In the genomic region with DNA sequence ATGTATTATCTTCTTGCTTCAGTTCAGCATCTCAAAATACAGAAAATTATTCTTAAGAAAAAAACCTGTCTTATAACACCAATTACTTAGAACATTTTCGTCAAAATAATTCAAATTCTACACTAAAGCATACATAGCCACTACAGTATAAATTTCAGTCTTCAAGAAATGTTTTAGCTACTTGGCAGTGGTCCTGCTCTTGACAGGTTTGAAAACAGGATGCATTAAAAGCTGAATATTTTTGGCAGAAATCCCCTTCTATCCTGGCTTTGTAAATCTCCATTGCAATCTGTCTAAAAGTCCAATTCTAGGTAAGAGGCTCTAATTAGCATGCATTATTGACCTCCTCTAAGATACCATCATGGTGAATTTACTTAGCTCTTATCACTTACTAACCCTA, we compare ENCODE assay signal across 17 mouse cellular contexts.
DNase-seq lines count a peak whose midpoint lies in the region; ATAC-seq and TF ChIP-seq lines count a peak whose summit lies in the region.
"Had no signal": no experiment of that assay in that cellular context is flagged by ENCODE, and none has a peak within 500 bp of the region (broad histone marks: within the 10 kb centered on the region; RNA-seq: fewer than 3 reads in every experiment).

No protein-coding gene starts in this region.

- no peak overlapping the region for H3K4me2 ChIP-seq in forebrain, embryonic 15.5 days (replicated peaks)
- H3K4me2 ChIP-seq in forebrain, embryonic 11.5 days (ENCODE audit: low read depth, low read length, severe bottlenecking), result no peak overlapping the region
- no peak overlapping the region for H3K4me2 ChIP-seq in midbrain, postnatal 0 days (ENCODE audit: low read depth, low read length, poor library complexity, severe bottlenecking)
- H3K4me2 ChIP-seq in midbrain, embryonic 11.5 days, result no peak overlapping the region
- H3K4me2 ChIP-seq: hindbrain, embryonic 12.5 days had no signal

- H3K4me3 ChIP-seq in forebrain, embryonic 15.5 days, result no peak overlapping the region
- H3K4me3 ChIP-seq in forebrain, embryonic 11.5 days (ENCODE audit: low read depth, low read length), result no peak overlapping the region
- H3K4me3 ChIP-seq in midbrain, postnatal 0 days (ENCODE audit: low read depth, low read length), result no peak overlapping the region
- no peak overlapping the region for H3K4me3 ChIP-seq in midbrain, embryonic 11.5 days (ENCODE audit: low read depth, low read length)
- H3K4me3 ChIP-seq: heart, embryonic 10.5 days; hindbrain, embryonic 12.5 days had no signal

- 58% methylated on average over 1 of the region's 1 CpGs for WGBS in forebrain, embryonic 15.5 days
- WGBS in forebrain, embryonic 11.5 days, result 80% methylated on average over 1 of the region's 1 CpGs
- WGBS in midbrain, postnatal 0 days, result 80% methylated on average over 1 of the region's 1 CpGs
- WGBS in midbrain, embryonic 11.5 days, result 91% methylated on average over 1 of the region's 1 CpGs

- no peaks in the 10 kb centered on the region for H3K36me3 ChIP-seq in forebrain, embryonic 15.5 days
- H3K36me3 ChIP-seq in forebrain, embryonic 11.5 days (ENCODE audit: control insufficient read depth, insufficient read depth, low read length), result no peaks in the 10 kb centered on the region
- H3K36me3 ChIP-seq in midbrain, postnatal 0 days (ENCODE audit: insufficient read depth, low read length), result no peaks in the 10 kb centered on the region
- no peaks in the 10 kb centered on the region for H3K36me3 ChIP-seq in midbrain, embryonic 11.5 days (ENCODE audit: control insufficient read depth, insufficient read depth, low read length)
- H3K36me3 ChIP-seq: heart, embryonic 10.5 days; hindbrain, embryonic 12.5 days had no signal

- H3K4me1 ChIP-seq in forebrain, embryonic 15.5 days, result no peaks in the 10 kb centered on the region
- H3K4me1 ChIP-seq in forebrain, embryonic 11.5 days (replicated peaks; ENCODE audit: control insufficient read depth, insufficient read depth, low read length), result no peaks in the 10 kb centered on the region
- no peaks in the 10 kb centered on the region for H3K4me1 ChIP-seq in midbrain, postnatal 0 days (ENCODE audit: insufficient read depth, low read length)
- no peaks in the 10 kb centered on the region for H3K4me1 ChIP-seq in midbrain, embryonic 11.5 days (ENCODE audit: control insufficient read depth, insufficient read depth, low read length)
- H3K4me1 ChIP-seq: heart, embryonic 10.5 days; hindbrain, embryonic 12.5 days had no signal

- H3K27me3 ChIP-seq in forebrain, embryonic 15.5 days, result no peaks in the 10 kb centered on the region
- no peaks in the 10 kb centered on the region for H3K27me3 ChIP-seq in forebrain, embryonic 11.5 days (ENCODE audit: control insufficient read depth, insufficient read depth, low read length)
- no peaks in the 10 kb centered on the region for H3K27me3 ChIP-seq in midbrain, postnatal 0 days (ENCODE audit: insufficient read depth, low read length)
- H3K27me3 ChIP-seq in midbrain, embryonic 11.5 days (ENCODE audit: control insufficient read depth, insufficient read depth, low read length), result no peaks in the 10 kb centered on the region
- H3K27me3 ChIP-seq: hindbrain, embryonic 12.5 days had no signal

- H3K9me3 ChIP-seq in forebrain, embryonic 15.5 days, result no peaks in the 10 kb centered on the region
- no peaks in the 10 kb centered on the region for H3K9me3 ChIP-seq in forebrain, embryonic 11.5 days (ENCODE audit: control insufficient read depth, low read length)
- H3K9me3 ChIP-seq in midbrain, postnatal 0 days (ENCODE audit: low read length), result no peaks in the 10 kb centered on the region
- no peaks in the 10 kb centered on the region for H3K9me3 ChIP-seq in midbrain, embryonic 11.5 days (ENCODE audit: control insufficient read depth, low read length)
- H3K9me3 ChIP-seq: heart, embryonic 10.5 days; hindbrain, embryonic 12.5 days had no signal

- peak; percentile 16 to 37 for DNase-seq in cerebellum, postnatal 14 days
- DNase-seq in cerebellum, adult 9-11 months, result no peak
- no peak for DNase-seq in forebrain, embryonic 11.5 days (ENCODE audit: low spot score)
- DNase-seq in midbrain, postnatal 0 days (ENCODE audit: low spot score), result peak; percentile 2
- no peak for DNase-seq in midbrain, embryonic 11.5 days (ENCODE audit: low spot score, missing footprints)
- peak; percentile 16 for DNase-seq in telencephalon, adult 2 months (ENCODE audit: low read depth, low spot score)
- no peak for DNase-seq in thymus, postnatal 10 days (ENCODE audit: low spot score in 2 of 2)
- DNase-seq: adrenal gland, postnatal 10 days; cerebellum, adult 8-10 months; heart, adult 18-20 months; heart, postnatal 10 days; heart, postnatal 4 days; kidney, adult 2 months had no signal

- H3K27ac ChIP-seq in forebrain, embryonic 15.5 days (replicated peaks), result no peak overlapping the region
- H3K27ac ChIP-seq in forebrain, embryonic 11.5 days (ENCODE audit: low read depth, low read length), result no peak overlapping the region
- H3K27ac ChIP-seq in midbrain, postnatal 0 days (ENCODE audit: low read depth, low read length), result no peak overlapping the region
- no peak overlapping the region for H3K27ac ChIP-seq in midbrain, embryonic 11.5 days (ENCODE audit: low read depth, low read length)
- H3K27ac ChIP-seq: heart, embryonic 10.5 days; hindbrain, embryonic 12.5 days had no signal

- TF ChIP-seq CTCF in midbrain, postnatal 0 days (IDR thresholded peaks at IDR 0.05), result no peak

- H3K9ac ChIP-seq in forebrain, embryonic 15.5 days (replicated peaks), result no peak overlapping the region
- H3K9ac ChIP-seq in forebrain, embryonic 11.5 days (ENCODE audit: low read length), result no peak overlapping the region
- no peak overlapping the region for H3K9ac ChIP-seq in midbrain, postnatal 0 days (replicated peaks; ENCODE audit: low read length, poor library complexity, severe bottlenecking)
- H3K9ac ChIP-seq in midbrain, embryonic 11.5 days (ENCODE audit: low read length), result no peak overlapping the region
- H3K9ac ChIP-seq: hindbrain, embryonic 12.5 days had no signal

- peak; percentile 29; the same call in 1 of the 2 replicates for ATAC-seq in forebrain, embryonic 15.5 days (replicated peaks)
- ATAC-seq in forebrain, embryonic 11.5 days (replicated peaks; ENCODE audit: low FRiP score), result no peak
- ATAC-seq in midbrain, postnatal 0 days (ENCODE audit: low FRiP score), result no peak
- ATAC-seq in midbrain, embryonic 11.5 days (ENCODE audit: low FRiP score), result no peak
- ATAC-seq: intestine, embryonic 16.5 days had no signal

Comparison
In these comparisons a context has a peak if more than half of its experiments do, and no peak if none do; other contexts are left out.
1. DNase-seq: peak in cerebellum, postnatal 14 days (2 of 2), midbrain, postnatal 0 days (single experiment) and telencephalon, adult 2 months (single experiment); none in cerebellum, adult 9-11 months (single experiment), forebrain, embryonic 11.5 days (single experiment), midbrain, embryonic 11.5 days (single experiment) and thymus, postnatal 10 days (0 of 2).